Mouse (Mus musculus) midbrain, embryonic 12.5 days (tissue): Measurements from ENCODE around the gene Sfr1. TPM values are rescaled to one million over a fixed set of nuclear protein-coding genes. Genes with fewer than 3 reads are reported as not detected.

Experiments
- ATAC-seq: fragments of 200-750 bp; cut with Nextera tagmentation; 2 replicates; pipeline ENCODE4 v1.8.0; 2017; ENCODE audit warnings: low read depth, moderate TSS enrichment, moderate library complexity; ENCODE audit not compliant: low FRiP score
- H3K27ac ChIP-seq: fragments of 300-500 bp; sonication (generic); replicated peaks from 2 replicates; pipeline ENCODE4 v1.5.1; 2016; ENCODE audit warnings: mild to moderate bottlenecking
- H3K27me3 ChIP-seq: fragments of 300-500 bp; sonication (generic); 2 replicates; pipeline ENCODE4 v1.6.1; 2016; ENCODE audit warnings: mild to moderate bottlenecking
- H3K36me3 ChIP-seq: fragments of 300-500 bp; sonication (generic); 2 replicates; pipeline ENCODE4 v1.6.1; 2016
- H3K4me1 ChIP-seq: fragments of 300-500 bp; sonication (generic); 2 replicates; pipeline ENCODE4 v1.6.1; 2016
- H3K4me2 ChIP-seq: fragments of 300-500 bp; sonication (generic); replicated peaks from 2 replicates; pipeline ENCODE4 v1.6.1; 2016; ENCODE audit warnings: mild to moderate bottlenecking, moderate library complexity
- H3K4me3 ChIP-seq: fragments of 300-500 bp; sonication (generic); 2 replicates; pipeline ENCODE4 v1.5.1; 2016; ENCODE audit warnings: mild to moderate bottlenecking
- H3K9ac ChIP-seq: fragments of 300-500 bp; sonication (generic); replicated peaks from 2 replicates; pipeline ENCODE4 v1.6.1; 2016; ENCODE audit warnings: mild to moderate bottlenecking, moderate library complexity
- H3K9me3 ChIP-seq: fragments of 300-500 bp; sonication (generic); 2 replicates; pipeline ENCODE4 v1.6.1; 2016; ENCODE audit warnings: mild to moderate bottlenecking
- WGBS: fragments of 180-500 bp; shearing (Covaris S2); methylation state at CpG from one replicate; pipeline ENCODE4 v1.1.7; 2016; 5-methylcytosine and 5-hydroxymethylcytosine counted together
- microRNA-seq: library from miRNA; unstranded; fragments of <30 nt; microRNA quantifications from one replicate; pipeline ENCODE4, GENCODE M21; 2017
- polyA plus RNA-seq: library from polyadenylated mRNA; unstranded; fragments of >200 nt; fragmentation: Nextera tagmentation; extraction: Ambion mirVana; gene quantifications from 2 replicates; pipeline ENCODE4 v1.2.1, GENCODE M21; 2016

Gene Sfr1
- polyA plus RNA-seq, 1 experiment from 2014 or later, result 238 TPM

DNA sequence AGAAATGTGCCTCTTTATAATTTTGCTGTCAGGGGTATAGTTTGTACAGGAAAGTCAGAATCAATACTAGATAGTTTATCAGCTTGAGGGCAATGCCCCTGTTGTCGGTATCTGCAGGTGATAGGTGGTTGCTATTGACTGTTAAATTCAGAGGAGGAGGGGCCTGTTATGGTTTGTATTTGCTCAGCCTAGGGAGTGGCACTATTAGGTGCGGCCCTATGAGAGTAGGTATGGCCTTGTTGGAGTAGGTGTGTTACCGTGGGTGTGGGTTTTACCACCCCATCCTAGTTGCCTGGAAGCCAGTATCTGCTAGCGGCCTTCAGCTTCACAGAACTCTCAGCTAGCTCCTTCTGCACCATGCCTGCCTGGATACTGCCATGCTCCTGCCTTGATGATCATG is 22.4 kb downstream of the Sfr1 start:
- Histone ChIP-seq H3K4me1 (peaks cover 11% of the 10 kb centered on the region; the same call in 1 of the 2 replicates), H3K27ac (no peak overlapping the region), H3K9ac (no peak overlapping the region), H3K36me3 (no peaks in the 10 kb centered on the region), H3K4me3 (no peak overlapping the region), H3K9me3 (no peaks in the 10 kb centered on the region), H3K27me3 (0 out of 2 replicates have a peak, but pooled peaks cover under 1% of the 10 kb centered on the region), H3K4me2 (no peak overlapping the region)
- ATAC-seq, result no peak
- 89% methylated on average over 4 of the region's 4 CpGs for WGBS

DNA sequence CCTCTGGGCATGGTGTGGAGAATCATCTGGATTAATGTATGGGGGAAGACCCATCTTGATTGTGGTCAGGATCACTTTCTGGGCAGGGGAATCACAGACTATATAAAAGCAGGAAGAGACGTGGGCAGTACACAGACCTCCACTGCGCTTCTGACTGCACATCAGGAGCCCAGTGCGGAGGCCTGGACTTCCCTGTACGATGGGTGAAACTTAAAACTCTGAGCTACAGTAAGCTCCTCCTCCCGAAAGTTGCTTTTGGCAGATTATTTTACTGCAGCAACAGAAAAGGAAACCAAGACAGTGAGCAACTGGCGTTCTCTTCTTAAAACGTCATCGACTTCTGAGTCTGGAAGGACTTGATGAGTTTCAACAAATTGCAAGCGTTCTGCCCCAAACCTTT is 23.4 kb downstream of the Sfr1 start:
- Histone ChIP-seq H3K4me3 (no peak overlapping the region), H3K4me1 (peaks cover 6% of the 10 kb centered on the region; the same call in 1 of the 2 replicates), H3K9me3 (no peaks in the 10 kb centered on the region), H3K9ac (no peak overlapping the region), H3K36me3 (no peaks in the 10 kb centered on the region), H3K27ac (no peak overlapping the region), H3K4me2 (no peak overlapping the region), H3K27me3 (no peaks in the 10 kb centered on the region)
- 88% methylated on average over 9 of the region's 9 CpGs for WGBS
- ATAC-seq, result no peak

DNA sequence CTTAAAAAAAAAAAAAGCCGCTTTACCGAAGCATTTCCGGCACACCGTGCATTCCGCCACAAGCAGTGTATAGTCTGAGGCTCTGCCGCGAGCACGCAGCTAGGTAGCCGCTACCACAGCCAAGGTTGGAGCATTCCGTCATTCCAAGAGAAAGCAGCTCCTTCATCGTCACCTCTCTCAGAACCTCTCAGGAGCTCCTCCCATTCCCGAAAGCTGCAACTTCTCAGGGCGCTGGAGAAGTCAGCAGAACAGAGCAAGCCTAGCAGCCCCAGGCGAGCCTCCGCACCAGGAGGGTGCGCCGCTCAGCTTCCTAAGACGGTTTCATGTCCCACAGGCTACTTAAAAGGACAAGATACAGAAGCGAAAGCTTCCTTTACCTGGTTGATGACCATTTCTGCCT is 24.1 kb downstream of the Sfr1 start:
- Histone ChIP-seq H3K9me3 (no peaks in the 10 kb centered on the region), H3K4me3 (no peak overlapping the region), H3K27me3 (no peaks in the 10 kb centered on the region), H3K36me3 (no peaks in the 10 kb centered on the region), H3K27ac (no peak overlapping the region), H3K9ac (no peak overlapping the region), H3K4me1 (peaks cover 2% of the 10 kb centered on the region; the same call in 1 of the 2 replicates), H3K4me2 (no peak overlapping the region)
- 70% methylated on average over 19 of the region's 19 CpGs for WGBS
- ATAC-seq, result no peak

DNA sequence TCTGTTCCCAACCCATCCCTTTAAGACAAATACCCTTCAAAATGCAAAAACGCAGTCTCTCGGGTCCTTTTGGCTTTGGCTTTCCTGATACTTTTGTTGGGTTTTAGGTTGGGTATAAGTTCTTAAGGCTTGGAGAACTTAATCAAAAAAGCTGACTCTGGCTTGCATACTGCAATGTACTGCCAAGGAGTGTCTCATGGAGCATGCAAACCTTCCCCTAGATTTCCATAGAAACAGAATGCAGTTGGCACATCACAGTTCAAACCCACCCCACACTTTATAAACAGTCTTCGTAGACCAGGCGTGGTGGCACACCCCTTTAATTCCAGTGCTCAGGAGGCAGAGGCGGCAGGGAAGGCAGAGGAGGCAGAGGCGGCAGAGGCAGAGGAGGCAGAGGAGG is 46.4 kb downstream of the Sfr1 start:
- Histone ChIP-seq H3K36me3 (no peaks in the 10 kb centered on the region), H3K27ac (no peak overlapping the region), H3K9ac (no peak overlapping the region), H3K9me3 (no peaks in the 10 kb centered on the region), H3K4me3 (no peak overlapping the region), H3K27me3 (no peaks in the 10 kb centered on the region), H3K4me1 (no peaks in the 10 kb centered on the region), H3K4me2 (no peak overlapping the region)
- WGBS, result 85% methylated on average over 6 of the region's 6 CpGs
- no peak for ATAC-seq

DNA sequence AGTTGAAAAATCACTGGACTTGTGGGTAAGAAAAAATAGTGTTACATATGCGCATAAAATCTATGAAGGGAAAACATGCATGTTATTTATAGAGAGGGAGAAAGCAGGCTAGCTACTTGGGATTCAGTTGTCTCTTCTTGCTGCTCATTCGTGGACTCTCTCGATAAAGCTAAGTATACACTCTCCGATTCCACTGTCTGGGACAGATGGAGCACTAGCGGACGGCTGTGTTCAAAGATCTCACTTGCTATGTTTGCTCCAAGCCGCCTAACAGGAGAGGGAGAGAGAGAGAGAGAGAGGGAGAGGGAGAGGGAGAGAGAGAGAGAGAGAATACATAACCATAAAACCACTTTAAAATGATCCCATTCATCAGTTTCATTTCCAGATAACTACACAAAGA is 48.7 kb downstream of the Sfr1 start:
- Histone ChIP-seq H3K27ac (no peak overlapping the region), H3K9me3 (no peaks in the 10 kb centered on the region), H3K4me1 (no peaks in the 10 kb centered on the region), H3K36me3 (no peaks in the 10 kb centered on the region), H3K9ac (no peak overlapping the region), H3K4me2 (no peak overlapping the region), H3K4me3 (no peak overlapping the region), H3K27me3 (no peaks in the 10 kb centered on the region)
- ATAC-seq, result no peak
- 87% methylated on average over 7 of the region's 7 CpGs for WGBS

DNA sequence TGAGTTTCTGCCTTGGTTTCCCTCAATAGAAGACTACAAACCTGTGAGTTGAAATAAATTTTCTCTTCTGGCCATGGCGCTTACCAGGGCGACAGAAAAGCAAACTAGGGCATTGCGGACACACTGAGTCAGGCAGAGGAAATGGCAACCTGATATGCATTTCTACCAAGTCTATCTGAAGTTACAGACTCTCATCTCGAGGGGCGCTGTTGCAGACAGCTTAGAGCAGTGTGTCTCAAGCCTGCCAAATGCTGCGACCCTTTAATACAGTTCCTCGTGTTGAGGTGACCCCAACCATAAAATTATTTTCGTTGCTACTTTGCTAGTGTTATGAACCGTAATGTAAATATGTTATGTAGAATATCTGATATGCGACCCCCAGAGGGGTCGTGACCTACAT is 49.5 kb downstream of the Sfr1 start:
- no peak overlapping the region for H3K9ac ChIP-seq
- H3K4me2 ChIP-seq, result no peak overlapping the region
- H3K4me1 ChIP-seq, result no peaks in the 10 kb centered on the region
- H3K9me3 ChIP-seq, result no peaks in the 10 kb centered on the region
- H3K27me3 ChIP-seq, result no peaks in the 10 kb centered on the region
- no peak overlapping the region for H3K4me3 ChIP-seq
- no peaks in the 10 kb centered on the region for H3K36me3 ChIP-seq
- H3K27ac ChIP-seq, result no peak overlapping the region
- 74% methylated on average over 11 of the region's 11 CpGs for WGBS
- no peak for ATAC-seq

DNA sequence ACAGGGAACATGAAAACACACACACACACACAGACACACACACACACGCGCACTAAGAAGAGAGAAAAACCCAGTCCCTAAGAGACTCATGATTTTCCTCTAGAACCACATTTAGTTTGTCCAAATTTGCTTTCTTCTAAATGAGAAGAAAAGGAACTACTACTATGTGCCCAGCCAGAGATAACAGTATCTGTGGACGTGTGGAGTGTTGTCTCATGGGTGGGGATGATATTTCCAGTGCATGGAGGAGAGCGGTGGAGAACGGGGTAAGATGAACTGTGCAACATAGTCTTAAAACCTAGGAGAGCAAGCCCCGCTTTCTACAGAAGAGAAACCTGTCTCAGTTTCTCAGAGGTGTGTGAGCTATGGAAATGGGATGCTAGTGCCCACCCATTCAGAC is 52.4 kb downstream of the Sfr1 start:
- Histone ChIP-seq H3K4me2 (no peak overlapping the region), H3K27ac (no peak overlapping the region), H3K4me3 (no peak overlapping the region), H3K27me3 (no peaks in the 10 kb centered on the region; the same call in 1 of the 2 replicates), H3K9ac (no peak overlapping the region), H3K36me3 (no peaks in the 10 kb centered on the region), H3K9me3 (no peaks in the 10 kb centered on the region), H3K4me1 (no peaks in the 10 kb centered on the region)
- ATAC-seq, result no peak
- 92% methylated on average over 6 of the region's 6 CpGs for WGBS

Small RNA genes within 50 kb of the gene (microRNA-seq; reads per million reads assigned to microRNA genes)
- not detected for gene Mir8090

Other genes starting within 250 kb of the Sfr1 start
- 41.9 and 45.9 TPM in 2 replicates for gene Stn1, start 194.2 kb upstream of the Sfr1 start, polyA plus RNA-seq
- 9.0 and 10.6 TPM in 2 replicates for gene Slk, start 152.0 kb upstream of the Sfr1 start, polyA plus RNA-seq
- gene Col17a1, start 39.6 kb upstream of the Sfr1 start, polyA plus RNA-seq, result 0.26 and 0.66 TPM in 2 replicates
- gene Gsto1, start 123.3 kb downstream of the Sfr1 start, polyA plus RNA-seq, result 66.4 and 77.5 TPM in 2 replicates
- gene Gsto2, start 133.9 kb downstream of the Sfr1 start, polyA plus RNA-seq, result 0.73 and 1.5 TPM in 2 replicates
- gene Cfap43, start 187.6 kb downstream of the Sfr1 start, polyA plus RNA-seq, result 0.13 and 0.14 TPM in 2 replicates
- 16.3 and 18.9 TPM in 2 replicates for gene Itprip, start 187.6 kb downstream of the Sfr1 start, polyA plus RNA-seq
- 0.20 and 0.27 TPM in 2 replicates for gene Cfap58, start 206.0 kb downstream of the Sfr1 start, polyA plus RNA-seq